Mouse (Mus musculus) ES-CJ7 (cell line): ENCODE measurements around the gene Tjp3.
A peak's percentile ranks its signal among the peaks of the same experiment; 100 is the strongest.

Experiments
- DNase-seq: peaks from one replicate; pipeline ENCODE4 v3.0.0; 2011; ENCODE audit warnings: low read depth, low spot score

Tjp3 gene

GRCm38 (mm10) chr10:81291511-81292104 lies at the start of gene Tjp3:
TSS of gene Tjp3 (minus strand) at chr10:81291581.
- DNase-seq, result peak; percentile 50

- DNase-seq, result peak; percentile 97
Observed at GRCm38 (mm10) chr10:81340551-81341332, 49.4 kb upstream of the Tjp3 start.

GRCm38 (mm10) chr10:81336558-81336957 lies 45.2 kb upstream of the Tjp3 start:
- DNase-seq, result no peak

- no peak for DNase-seq
Observed at GRCm38 (mm10) chr10:81335393-81336340, 44.3 kb upstream of the Tjp3 start.

- DNase-seq, result no peak
Observed at GRCm38 (mm10) chr10:81334324-81334723, 42.9 kb upstream of the Tjp3 start.

GRCm38 (mm10) chr10:81332277-81332676 lies 40.9 kb upstream of the Tjp3 start:
- DNase-seq, result no peak

GRCm38 (mm10) chr10:81330007-81330406 lies 38.6 kb upstream of the Tjp3 start:
- no peak for DNase-seq

GRCm38 (mm10) chr10:81329194-81329975 lies 38.0 kb upstream of the Tjp3 start:
- no peak for DNase-seq

- no peak for DNase-seq
Observed at GRCm38 (mm10) chr10:81328386-81328785, 37.0 kb upstream of the Tjp3 start, which contains the start of gene Tbxa2r. TSS of gene Tbxa2r (plus strand) at chr10:81328731.

GRCm38 (mm10) chr10:81327959-81328358 lies 36.6 kb upstream of the Tjp3 start:
- DNase-seq, result no peak

- DNase-seq, result no peak
Observed at GRCm38 (mm10) chr10:81326858-81327257, 35.5 kb upstream of the Tjp3 start.

- no peak for DNase-seq
Observed at GRCm38 (mm10) chr10:81325781-81326180, 34.4 kb upstream of the Tjp3 start.

- DNase-seq, result no peak
Observed at GRCm38 (mm10) chr10:81325176-81325575, 33.8 kb upstream of the Tjp3 start.

GRCm38 (mm10) chr10:81323791-81324530 lies 32.6 kb upstream of the Tjp3 start:
- DNase-seq, result no peak

GRCm38 (mm10) chr10:81323141-81323775 lies 31.9 kb upstream of the Tjp3 start:
- DNase-seq, result no peak

- DNase-seq, result no peak
Observed at GRCm38 (mm10) chr10:81322444-81322843, 31.1 kb upstream of the Tjp3 start.

- no peak for DNase-seq
Observed at GRCm38 (mm10) chr10:81321436-81321835, 30.1 kb upstream of the Tjp3 start.

GRCm38 (mm10) chr10:81320550-81321347 lies 29.4 kb upstream of the Tjp3 start, which contains the start of gene Cactin:
TSS of gene Cactin (plus strand) at chr10:81321103.
- DNase-seq, result peak; percentile 100
